Mouse (Mus musculus): ENCODE data around the gene Mark2. TPM values are rescaled to one million over a fixed set of nuclear protein-coding genes. Genes with fewer than 3 reads are reported as not detected.

Gene Mark2
- polyA plus RNA-seq, 1 experiment from 2014 or later = 51.9 TPM

- Histone ChIP-seq H3K9ac (ENCODE audit: low read depth, low read length) (peak overlapping the region; percentile 96), H3K9me3 (ENCODE audit: control insufficient read depth, low read length) (no peaks in the 10 kb centered on the region), H3K27me3 (ENCODE audit: control insufficient read depth, insufficient read depth, low read length) (no peaks in the 10 kb centered on the region), H3K4me3 (ENCODE audit: low read length) (peak overlapping the region; percentile 89), H3K36me3 (ENCODE audit: control insufficient read depth, insufficient read depth, low read length) (no peaks in the 10 kb centered on the region; the same call in 1 of the 2 replicates), H3K4me1 (ENCODE audit: control insufficient read depth, insufficient read depth, low read length) (peaks cover 25% of the 10 kb centered on the region), H3K4me2 (replicated peaks; ENCODE audit: low read depth, low read length) (peak overlapping the region; percentile 89), H3K27ac (ENCODE audit: low read depth, low read length) (no peak overlapping the region)
- no peak for ATAC-seq (ENCODE audit: low FRiP score, low TSS enrichment)
- WGBS = 44% methylated on average over 5 of the region's 5 CpGs
Observed at GRCm38 (mm10) chr19:7339026-7339425, 2.6 kb downstream of the Mark2 start.

DNA sequence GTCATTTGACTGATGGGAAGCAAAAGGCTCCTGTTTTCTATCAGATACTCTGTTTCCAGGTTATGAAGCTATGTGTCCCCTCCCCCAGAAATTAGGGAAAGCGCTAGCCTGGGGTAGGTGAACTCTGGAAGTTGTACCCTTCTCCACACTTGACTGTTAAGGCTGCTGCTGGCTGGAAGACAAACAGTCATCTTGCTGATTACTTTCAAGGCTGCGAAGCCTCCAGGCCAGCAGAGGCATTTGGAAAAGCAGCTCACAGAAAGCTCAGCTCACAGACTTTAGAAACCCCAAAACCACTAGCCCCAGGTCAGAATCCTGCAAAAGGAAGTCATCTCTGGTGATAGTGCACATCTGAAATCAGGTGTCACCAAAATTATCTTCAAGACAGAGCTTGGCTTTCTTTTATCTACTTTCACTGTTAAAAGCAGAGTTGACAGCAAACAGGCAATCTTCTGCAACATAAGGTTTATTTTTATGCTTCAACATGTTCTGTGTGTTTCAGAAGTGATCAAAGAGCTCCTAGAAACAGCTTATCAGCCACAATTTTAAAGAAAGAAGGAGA lies 3.8 kb downstream of the Mark2 start:
- Histone ChIP-seq H3K4me2 (replicated peaks; ENCODE audit: low read depth, low read length) (no peak overlapping the region), H3K4me3 (ENCODE audit: low read length) (no peak overlapping the region), H3K4me1 (ENCODE audit: control insufficient read depth, insufficient read depth, low read length) (peaks cover 25% of the 10 kb centered on the region), H3K9me3 (ENCODE audit: control insufficient read depth, low read length) (no peaks in the 10 kb centered on the region), H3K27ac (ENCODE audit: low read depth, low read length) (no peak overlapping the region), H3K9ac (ENCODE audit: low read depth, low read length) (no peak overlapping the region), H3K27me3 (ENCODE audit: control insufficient read depth, insufficient read depth, low read length) (no peaks in the 10 kb centered on the region), H3K36me3 (ENCODE audit: control insufficient read depth, insufficient read depth, low read length) (no peaks in the 10 kb centered on the region; the same call in 1 of the 2 replicates)
- 88% methylated on average over 2 of the region's 2 CpGs for WGBS
- no peak for ATAC-seq (ENCODE audit: low FRiP score, low TSS enrichment)

DNA sequence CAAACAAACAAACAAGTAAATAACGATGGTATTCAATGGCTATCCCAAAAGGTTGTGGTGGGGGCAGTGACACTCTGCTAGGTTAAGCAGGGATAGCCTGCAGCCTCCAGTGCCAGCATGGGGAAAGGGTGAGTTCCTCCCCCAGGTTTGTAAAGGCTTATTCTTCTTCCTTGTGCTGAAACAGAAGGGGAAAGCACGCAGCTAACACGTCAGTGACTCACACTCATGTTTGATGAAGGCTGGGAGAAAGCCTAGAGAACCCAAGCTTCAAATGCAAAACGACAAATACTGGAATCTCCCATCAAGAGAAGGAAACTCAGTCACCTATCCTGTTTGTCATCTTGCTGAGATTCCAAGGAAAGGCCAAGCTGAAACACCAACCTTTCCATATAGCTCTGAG lies 6.0 kb downstream of the Mark2 start:
- no peak overlapping the region for H3K4me2 ChIP-seq (replicated peaks; ENCODE audit: low read depth, low read length)
- peaks cover 25% of the 10 kb centered on the region for H3K4me1 ChIP-seq (ENCODE audit: control insufficient read depth, insufficient read depth, low read length)
- no peaks in the 10 kb centered on the region for H3K27me3 ChIP-seq (ENCODE audit: control insufficient read depth, insufficient read depth, low read length)
- no peak overlapping the region for H3K9ac ChIP-seq (ENCODE audit: low read depth, low read length)
- ATAC-seq (ENCODE audit: low FRiP score, low TSS enrichment) = no peak
- H3K27ac ChIP-seq (ENCODE audit: low read depth, low read length) = no peak overlapping the region
- H3K4me3 ChIP-seq (ENCODE audit: low read length) = no peak overlapping the region
- no peaks in the 10 kb centered on the region; the same call in 1 of the 2 replicates for H3K36me3 ChIP-seq (ENCODE audit: control insufficient read depth, insufficient read depth, low read length)
- WGBS = 80% methylated on average over 4 of the region's 4 CpGs
- no peaks in the 10 kb centered on the region for H3K9me3 ChIP-seq (ENCODE audit: control insufficient read depth, low read length)

DNA sequence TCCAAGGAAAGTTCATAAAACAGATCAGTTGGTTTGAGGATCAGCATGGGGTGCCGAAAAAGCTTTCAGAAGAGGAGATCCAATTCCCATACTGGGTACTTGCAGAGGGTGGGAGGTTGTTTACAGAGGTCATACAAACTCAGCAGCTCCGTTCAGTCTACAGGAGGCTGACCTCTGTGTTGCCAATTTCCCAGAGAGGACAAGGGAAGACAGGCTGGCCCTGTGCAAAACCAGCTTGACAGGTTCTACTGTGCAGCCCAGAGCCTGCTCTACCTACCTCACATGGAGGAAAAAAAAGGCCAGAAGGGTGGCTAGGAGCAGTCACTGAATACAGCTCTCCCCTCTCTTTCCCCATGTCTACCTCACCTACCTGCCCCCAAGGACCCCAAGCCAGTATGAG lies 7.6 kb downstream of the Mark2 start:
- WGBS = 27% methylated on average over 2 of the region's 2 CpGs
- Histone ChIP-seq H3K4me3 (ENCODE audit: low read length) (no peak overlapping the region), H3K27me3 (ENCODE audit: control insufficient read depth, insufficient read depth, low read length) (no peaks in the 10 kb centered on the region), H3K4me2 (replicated peaks; ENCODE audit: low read depth, low read length) (no peak overlapping the region), H3K9ac (ENCODE audit: low read depth, low read length) (no peak overlapping the region), H3K9me3 (ENCODE audit: control insufficient read depth, low read length) (no peaks in the 10 kb centered on the region), H3K4me1 (ENCODE audit: control insufficient read depth, insufficient read depth, low read length) (peaks cover 11% of the 10 kb centered on the region), H3K27ac (ENCODE audit: low read depth, low read length) (no peak overlapping the region), H3K36me3 (ENCODE audit: control insufficient read depth, insufficient read depth, low read length) (no peaks in the 10 kb centered on the region; the same call in 1 of the 2 replicates)
- peak; percentile 68 for ATAC-seq (ENCODE audit: low FRiP score, low TSS enrichment)

GRCm38 (mm10) chr19:7321391-7321790 lies 20.3 kb downstream of the Mark2 start:
- Histone ChIP-seq H3K4me1 (ENCODE audit: control insufficient read depth, insufficient read depth, low read length) (0 out of 2 replicates have a peak, but pooled peaks cover 1% of the 10 kb centered on the region), H3K36me3 (ENCODE audit: control insufficient read depth, insufficient read depth, low read length) (no peaks in the 10 kb centered on the region), H3K27me3 (ENCODE audit: control insufficient read depth, insufficient read depth, low read length) (no peaks in the 10 kb centered on the region), H3K4me3 (ENCODE audit: low read length) (no peak overlapping the region), H3K9me3 (ENCODE audit: control insufficient read depth, low read length) (no peaks in the 10 kb centered on the region), H3K27ac (ENCODE audit: low read depth, low read length) (no peak overlapping the region), H3K9ac (ENCODE audit: low read depth, low read length) (no peak overlapping the region), H3K4me2 (replicated peaks; ENCODE audit: low read depth, low read length) (no peak overlapping the region)
- no peak for ATAC-seq (ENCODE audit: low FRiP score, low TSS enrichment)
- 85% methylated on average over 3 of the region's 3 CpGs for WGBS

DNA sequence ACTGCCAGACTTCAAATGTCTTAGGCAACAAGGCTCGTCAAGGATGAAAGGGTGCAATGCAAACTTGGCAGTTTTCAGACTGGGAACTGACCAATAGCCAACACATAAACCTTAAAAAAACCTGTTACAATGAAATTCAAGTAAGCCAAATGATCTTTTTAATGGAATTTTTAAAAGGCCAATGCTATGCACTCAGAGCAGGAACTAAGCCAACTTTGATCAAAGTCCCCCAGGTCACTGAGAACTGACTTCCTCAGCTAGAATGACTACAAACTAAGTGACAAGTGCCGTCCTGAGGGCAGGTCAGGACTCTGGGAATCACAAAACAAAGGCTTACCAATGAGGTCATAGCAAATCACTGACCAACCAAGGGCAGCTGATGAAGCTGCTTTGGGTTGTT lies 21.5 kb downstream of the Mark2 start:
- WGBS = 21% methylated on average over 2 of the region's 2 CpGs

DNA sequence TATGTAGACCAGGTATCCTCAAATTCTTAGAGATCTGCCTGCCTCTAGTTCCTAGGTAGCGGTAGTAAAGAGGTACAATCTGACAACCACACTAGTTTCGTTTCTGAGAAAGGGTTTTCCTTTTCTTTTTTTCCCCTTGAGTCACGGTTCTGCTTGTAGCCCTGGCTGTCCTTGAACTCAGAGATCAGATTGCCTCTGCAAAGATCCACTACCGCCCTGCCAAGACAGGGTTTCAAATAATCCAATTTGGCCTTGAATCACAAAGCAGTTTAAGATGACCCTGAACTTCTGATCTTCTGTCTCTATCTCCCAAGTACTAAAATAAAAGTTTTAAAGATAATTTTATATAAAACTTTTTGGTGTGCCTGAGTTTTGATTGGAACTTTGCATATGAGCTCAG lies 23.9 kb downstream of the Mark2 start:
- 79% methylated on average over 4 of the region's 4 CpGs for WGBS
- H3K27me3 ChIP-seq (ENCODE audit: control insufficient read depth, insufficient read depth, low read length) = no peaks in the 10 kb centered on the region
- H3K4me3 ChIP-seq (ENCODE audit: low read length) = no peak overlapping the region
- no peak for ATAC-seq (ENCODE audit: low FRiP score, low TSS enrichment)
- H3K36me3 ChIP-seq (ENCODE audit: control insufficient read depth, insufficient read depth, low read length) = no peaks in the 10 kb centered on the region
- no peak overlapping the region for H3K9ac ChIP-seq (ENCODE audit: low read depth, low read length)
- H3K4me2 ChIP-seq (replicated peaks; ENCODE audit: low read depth, low read length) = no peak overlapping the region
- no peak overlapping the region for H3K27ac ChIP-seq (ENCODE audit: low read depth, low read length)
- peaks cover 8% of the 10 kb centered on the region; the same call in 1 of the 2 replicates for H3K4me1 ChIP-seq (ENCODE audit: control insufficient read depth, insufficient read depth, low read length)
- no peaks in the 10 kb centered on the region for H3K9me3 ChIP-seq (ENCODE audit: control insufficient read depth, low read length)

More for the DNA sequence above, 21.5 kb downstream of the Mark2 start:
- no peak overlapping the region for H3K27ac ChIP-seq (ENCODE audit: low read depth, low read length)
- H3K9ac ChIP-seq (ENCODE audit: low read depth, low read length) = no peak overlapping the region
- 0 out of 2 replicates have a peak, but pooled peaks cover 4% of the 10 kb centered on the region for H3K4me1 ChIP-seq (ENCODE audit: control insufficient read depth, insufficient read depth, low read length)
- no peak for ATAC-seq (ENCODE audit: low FRiP score, low TSS enrichment)
- H3K27me3 ChIP-seq (ENCODE audit: control insufficient read depth, insufficient read depth, low read length) = no peaks in the 10 kb centered on the region
- no peak overlapping the region for H3K4me2 ChIP-seq (replicated peaks; ENCODE audit: low read depth, low read length)
- H3K9me3 ChIP-seq (ENCODE audit: control insufficient read depth, low read length) = no peaks in the 10 kb centered on the region
- no peaks in the 10 kb centered on the region for H3K36me3 ChIP-seq (ENCODE audit: control insufficient read depth, insufficient read depth, low read length)
- no peak overlapping the region for H3K4me3 ChIP-seq (ENCODE audit: low read length)

- Histone ChIP-seq H3K9ac (ENCODE audit: low read depth, low read length) (no peak overlapping the region), H3K9me3 (ENCODE audit: control insufficient read depth, low read length) (no peaks in the 10 kb centered on the region), H3K4me3 (ENCODE audit: low read length) (no peak overlapping the region), H3K36me3 (ENCODE audit: control insufficient read depth, insufficient read depth, low read length) (no peaks in the 10 kb centered on the region), H3K4me1 (ENCODE audit: control insufficient read depth, insufficient read depth, low read length) (peaks cover 13% of the 10 kb centered on the region; the same call in 1 of the 2 replicates), H3K4me2 (replicated peaks; ENCODE audit: low read depth, low read length) (no peak overlapping the region), H3K27ac (ENCODE audit: low read depth, low read length) (no peak overlapping the region), H3K27me3 (ENCODE audit: control insufficient read depth, insufficient read depth, low read length) (no peaks in the 10 kb centered on the region)
- no peak for ATAC-seq (ENCODE audit: low FRiP score, low TSS enrichment)
- 75% methylated on average over 4 of the region's 4 CpGs for WGBS
Observed at GRCm38 (mm10) chr19:7316822-7317221, 24.8 kb downstream of the Mark2 start.

DNA sequence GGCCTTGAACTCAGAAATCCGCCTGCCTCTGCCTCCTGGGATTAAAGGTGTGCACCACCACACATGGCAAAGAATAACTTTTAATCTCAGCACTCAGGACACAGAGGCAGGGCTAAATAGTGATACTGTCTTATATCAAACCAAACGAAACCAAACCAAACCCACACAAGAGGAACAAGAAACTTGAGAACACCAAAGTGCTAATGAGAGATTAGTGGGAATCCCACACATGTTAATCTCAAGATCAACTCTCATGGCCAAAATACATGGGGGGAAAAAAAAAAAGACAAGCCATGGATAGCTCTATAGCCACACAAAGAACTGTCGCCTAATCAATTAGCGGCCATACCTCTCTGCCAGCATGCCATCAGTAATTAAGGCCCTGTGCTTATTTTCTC lies 26.1 kb downstream of the Mark2 start:
- Histone ChIP-seq H3K27me3 (ENCODE audit: control insufficient read depth, insufficient read depth, low read length) (no peaks in the 10 kb centered on the region), H3K9ac (ENCODE audit: low read depth, low read length) (no peak overlapping the region), H3K4me2 (replicated peaks; ENCODE audit: low read depth, low read length) (no peak overlapping the region), H3K4me1 (ENCODE audit: control insufficient read depth, insufficient read depth, low read length) (peaks cover 22% of the 10 kb centered on the region), H3K9me3 (ENCODE audit: control insufficient read depth, low read length) (no peaks in the 10 kb centered on the region), H3K36me3 (ENCODE audit: control insufficient read depth, insufficient read depth, low read length) (no peaks in the 10 kb centered on the region), H3K27ac (ENCODE audit: low read depth, low read length) (no peak overlapping the region), H3K4me3 (ENCODE audit: low read length) (no peak overlapping the region)
- 84% methylated on average over 4 of the region's 4 CpGs for WGBS
- ATAC-seq (ENCODE audit: low FRiP score, low TSS enrichment) = no peak

Measured in kidney, embryonic 14.5 days (tissue).